Mouse (Mus musculus) heart, adult 2 months (tissue): ENCODE measurements at regions not wholly inside any gene's neighbourhood (a gene's known extent, or its start where the extent isn't known, plus 50 kb on each side); places are given as distances from the start of the nearest gene placed in this dataset.

Experiments used
- CTCF ChIP-seq: fragments of 200-600 bp; IDR thresholded peaks from 2 replicates; pipeline ENCODE4 v1.8.1; 2022; ENCODE audit warnings: antibody characterized with exemption, mild to moderate bottlenecking, moderate library complexity
- POLR2A ChIP-seq: fragments of 200-500 bp; IDR thresholded peaks from 2 replicates; pipeline ENCODE4 v1.6.1; 2011; ENCODE audit warnings: mild to moderate bottlenecking, low read depth, low read length, control low read depth; ENCODE audit not compliant: insufficient read depth

GRCm38 (mm10) chr1:73399178-73399577 lies 383.5 kb upstream of the Tnp1 start:
- TF ChIP-seq CTCF (no peak), POLR2A (no peak)
